Mouse (Mus musculus) lung, postnatal 0 days (tissue): ENCODE measurements around the gene Ryr3. TPM values are rescaled to one million over a fixed set of nuclear protein-coding genes. Genes with fewer than 3 reads are reported as not detected.

Experiments
- ATAC-seq: fragments of 200-750 bp; cut with Nextera tagmentation; 2 replicates; pipeline ENCODE4 v1.8.0; 2017; ENCODE audit warnings: moderate library complexity
- DNase-seq: peaks from one replicate; pipeline ENCODE4 v3.0.0-alpha.2; 2016; ENCODE audit warnings: low spot score
- H3K27ac ChIP-seq: fragments of 300-500 bp; sonication (generic); 2 replicates; pipeline ENCODE4 v1.5.1; 2014; ENCODE audit warnings: antibody characterized with exemption, mild to moderate bottlenecking, low read length, mixed read lengths
- H3K27me3 ChIP-seq: fragments of 300-500 bp; sonication (generic); replicated peaks from 2 replicates; pipeline ENCODE4 v1.6.1; 2014; ENCODE audit warnings: low read length, mixed read lengths; ENCODE audit not compliant: insufficient read depth
- H3K36me3 ChIP-seq: fragments of 300-500 bp; sonication (generic); 2 replicates; pipeline ENCODE4 v1.6.1; 2014; ENCODE audit warnings: low read length, mixed read lengths; ENCODE audit not compliant: insufficient read depth
- H3K4me1 ChIP-seq: fragments of 300-500 bp; sonication (generic); 2 replicates; pipeline ENCODE4 v1.6.1; 2014; ENCODE audit warnings: antibody characterized with exemption, low read depth, low read length, mixed read lengths; ENCODE audit not compliant: insufficient read depth
- H3K4me2 ChIP-seq: fragments of 300-500 bp; sonication (generic); replicated peaks from 2 replicates; pipeline ENCODE4 v1.6.1; 2014; ENCODE audit warnings: low read depth, mild to moderate bottlenecking, low read length, moderate library complexity, mixed read lengths
- H3K4me3 ChIP-seq: fragments of 300-500 bp; sonication (generic); 2 replicates; pipeline ENCODE4 v1.5.1; 2014; ENCODE audit warnings: low read depth, low read length
- H3K9ac ChIP-seq: fragments of 300-500 bp; sonication (generic); replicated peaks from 2 replicates; pipeline ENCODE4 v1.6.1; 2014; ENCODE audit warnings: low read depth, mild to moderate bottlenecking
- H3K9me3 ChIP-seq: fragments of 300-500 bp; sonication (generic); 2 replicates; pipeline ENCODE4 v1.6.1; 2016; ENCODE audit warnings: low read length, mixed read lengths
- CTCF ChIP-seq: IDR thresholded peaks from 2 replicates; pipeline ENCODE4 v1.5.1; 2016; ENCODE audit warnings: antibody characterized with exemption, mild to moderate bottlenecking
- EP300 ChIP-seq: IDR thresholded peaks from 2 replicates; pipeline ENCODE4 v1.6.1; 2016; ENCODE audit warnings: antibody characterized with exemption, mild to moderate bottlenecking, control low read depth
- WGBS: fragments of 180-500 bp; shearing (Covaris S2); extraction: QIAGEN DNeasy Blood & Tissue Kit; methylation state at CpG from one replicate; pipeline ENCODE4 v1.1.7; 2014; 5-methylcytosine and 5-hydroxymethylcytosine counted together
- polyA plus RNA-seq: library from polyadenylated mRNA; unstranded; fragments of >200 nt; fragmentation: Nextera tagmentation; extraction: Ambion mirVana; gene quantifications from 2 replicates; pipeline ENCODE4 v1.2.1, GENCODE M21; 2015

Ryr3 gene
- polyA plus RNA-seq, 1 experiment from 2014 or later: 0.57 TPM

DNA sequence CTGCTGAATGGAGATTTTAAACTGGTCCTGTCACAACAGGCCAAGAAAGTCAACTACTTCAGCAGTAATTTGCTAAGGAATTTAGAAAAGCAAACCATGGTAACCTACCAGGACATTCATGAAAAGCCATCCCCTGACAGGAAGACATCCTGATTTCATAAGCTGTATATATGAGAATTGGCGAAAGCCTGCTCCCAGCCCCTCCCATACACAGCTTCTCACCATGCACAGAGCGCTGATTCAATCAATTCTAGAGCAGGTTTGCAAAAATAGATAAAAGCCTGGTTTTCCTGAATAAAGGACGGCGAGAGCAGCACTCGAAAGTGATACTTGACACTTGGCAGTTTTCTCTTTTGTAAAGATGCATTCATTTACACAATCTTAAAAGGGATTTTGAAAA is 40.6 kb downstream of the Ryr3 start:
- Histone ChIP-seq H3K9ac (no peak overlapping the region), H3K9me3 (no peaks in the 10 kb centered on the region), H3K27ac (no peak overlapping the region), H3K4me3 (no peak overlapping the region), H3K36me3 (no peaks in the 10 kb centered on the region), H3K4me1 (no peaks in the 10 kb centered on the region), H3K27me3 (no peaks in the 10 kb centered on the region), H3K4me2 (no peak overlapping the region)
- TF ChIP-seq CTCF (no peak), EP300 (no peak)
- 45% methylated on average over 5 of the region's 5 CpGs for WGBS
- no peak for DNase-seq
- no peak for ATAC-seq

GRCm38 (mm10) chr2:113168096-113168495 is 48.8 kb downstream of the Ryr3 start:
- Histone ChIP-seq H3K36me3 (no peaks in the 10 kb centered on the region), H3K27me3 (no peaks in the 10 kb centered on the region), H3K9me3 (no peaks in the 10 kb centered on the region), H3K4me2 (no peak overlapping the region), H3K27ac (no peak overlapping the region), H3K9ac (no peak overlapping the region), H3K4me3 (no peak overlapping the region), H3K4me1 (no peaks in the 10 kb centered on the region)
- no peak for DNase-seq
- WGBS: 76% methylated on average over 4 of the region's 4 CpGs
- TF ChIP-seq EP300: no peak
- no peak for TF ChIP-seq CTCF
- ATAC-seq: no peak

GRCm38 (mm10) chr2:113161494-113161893 is 55.4 kb downstream of the Ryr3 start:
- H3K9ac ChIP-seq: no peak overlapping the region
- DNase-seq: no peak
- no peak overlapping the region for H3K27ac ChIP-seq
- H3K9me3 ChIP-seq: no peaks in the 10 kb centered on the region
- no peak overlapping the region for H3K4me3 ChIP-seq
- no peak for ATAC-seq
- 58% methylated on average over 5 of the region's 5 CpGs for WGBS
- no peak overlapping the region for H3K4me2 ChIP-seq
- no peaks in the 10 kb centered on the region for H3K4me1 ChIP-seq
- H3K36me3 ChIP-seq: no peaks in the 10 kb centered on the region
- TF ChIP-seq CTCF (no peak), EP300 (no peak)
- no peaks in the 10 kb centered on the region for H3K27me3 ChIP-seq

GRCm38 (mm10) chr2:113137766-113138165 is 79.1 kb downstream of the Ryr3 start:
- TF ChIP-seq CTCF (no peak), EP300 (no peak)
- Histone ChIP-seq H3K27ac (no peak overlapping the region), H3K4me1 (no peaks in the 10 kb centered on the region), H3K27me3 (no peaks in the 10 kb centered on the region), H3K4me2 (no peak overlapping the region), H3K9me3 (no peaks in the 10 kb centered on the region), H3K9ac (no peak overlapping the region), H3K4me3 (no peak overlapping the region), H3K36me3 (no peaks in the 10 kb centered on the region)
- WGBS: 68% methylated on average over 3 of the region's 3 CpGs
- DNase-seq (no peak), ATAC-seq (no peak)

DNA sequence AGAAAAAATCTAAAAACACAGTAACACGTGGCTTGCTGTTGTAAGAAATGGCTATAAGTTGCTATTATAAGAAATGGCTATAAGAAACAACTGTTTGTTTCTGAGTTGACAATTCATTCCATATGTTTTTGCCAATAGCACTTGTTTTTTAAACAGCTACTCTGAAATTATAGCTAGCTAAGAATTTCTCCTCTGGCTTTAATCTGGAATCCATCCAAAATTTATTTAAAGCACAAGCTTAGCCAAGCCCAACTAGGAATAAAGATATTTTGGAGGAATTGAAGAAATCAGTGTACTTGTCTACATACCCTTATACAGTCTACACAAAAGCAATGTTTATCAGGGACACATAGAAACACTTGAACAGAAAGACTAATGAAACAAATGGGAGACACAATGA is 93.4 kb downstream of the Ryr3 start:
- ATAC-seq (no peak), DNase-seq (peak; percentile 14)
- Histone ChIP-seq H3K4me1 (no peaks in the 10 kb centered on the region), H3K36me3 (no peaks in the 10 kb centered on the region), H3K9ac (no peak overlapping the region), H3K9me3 (no peaks in the 10 kb centered on the region), H3K27me3 (no peaks in the 10 kb centered on the region), H3K4me2 (no peak overlapping the region), H3K4me3 (no peak overlapping the region), H3K27ac (no peak overlapping the region)
- TF ChIP-seq EP300 (no peak), CTCF (no peak)
- 41% methylated on average over 1 of the region's 1 CpGs for WGBS

GRCm38 (mm10) chr2:113119080-113119479 is 97.8 kb downstream of the Ryr3 start:
- 68% methylated on average over 1 of the region's 1 CpGs for WGBS
- DNase-seq: no peak

GRCm38 (mm10) chr2:113116788-113117187 is 100.1 kb downstream of the Ryr3 start:
- Histone ChIP-seq H3K4me2 (no peak overlapping the region), H3K4me3 (no peak overlapping the region), H3K36me3 (no peaks in the 10 kb centered on the region), H3K27me3 (no peaks in the 10 kb centered on the region), H3K9me3 (no peaks in the 10 kb centered on the region), H3K27ac (no peak overlapping the region), H3K9ac (no peak overlapping the region), H3K4me1 (no peaks in the 10 kb centered on the region)
- TF ChIP-seq EP300 (no peak), CTCF (no peak)
- 91% methylated on average over 2 of the region's 2 CpGs for WGBS
- DNase-seq (no peak), ATAC-seq (no peak)

More at GRCm38 (mm10) chr2:113119080-113119479, 97.8 kb downstream of the Ryr3 start:
- H3K4me1 ChIP-seq: no peaks in the 10 kb centered on the region
- no peak overlapping the region for H3K4me2 ChIP-seq
- H3K36me3 ChIP-seq: no peaks in the 10 kb centered on the region
- no peak overlapping the region for H3K9ac ChIP-seq
- H3K27ac ChIP-seq: no peak overlapping the region
- no peak for ATAC-seq
- no peaks in the 10 kb centered on the region for H3K9me3 ChIP-seq
- no peak overlapping the region for H3K4me3 ChIP-seq
- no peak for TF ChIP-seq CTCF
- TF ChIP-seq EP300: no peak
- H3K27me3 ChIP-seq: no peaks in the 10 kb centered on the region
